Mouse (Mus musculus) layer of hippocampus, adult 8-10 months (tissue): Measurements from ENCODE around the gene Sbf2. TPM values are rescaled to one million over a fixed set of nuclear protein-coding genes. Genes with fewer than 3 reads are reported as not detected.
A peak's percentile ranks its signal among the peaks of the same experiment; 100 is the strongest.
"Not testable (repeated sequence)": the region's sequence is repeated elsewhere in the genome, so short reads cannot be mapped to it uniquely, and the experiment has no call there.

Experiments used
- DNase-seq, 2 experiments: peaks; one replicate each; pipeline ENCODE4 v3.0.0; 2022; ENCODE audit warnings: low spot score in 2 of 2
- total RNA-seq, 4 experiments: library from RNA; stranded (reverse); gene quantifications; 2 replicates each; pipeline ENCODE4 v1.2.4; 2022

The Sbf2 gene
- total RNA-seq, 4 experiments from 2014 or later, result 60.8 to 88.6 (median 72.1) TPM

DNA sequence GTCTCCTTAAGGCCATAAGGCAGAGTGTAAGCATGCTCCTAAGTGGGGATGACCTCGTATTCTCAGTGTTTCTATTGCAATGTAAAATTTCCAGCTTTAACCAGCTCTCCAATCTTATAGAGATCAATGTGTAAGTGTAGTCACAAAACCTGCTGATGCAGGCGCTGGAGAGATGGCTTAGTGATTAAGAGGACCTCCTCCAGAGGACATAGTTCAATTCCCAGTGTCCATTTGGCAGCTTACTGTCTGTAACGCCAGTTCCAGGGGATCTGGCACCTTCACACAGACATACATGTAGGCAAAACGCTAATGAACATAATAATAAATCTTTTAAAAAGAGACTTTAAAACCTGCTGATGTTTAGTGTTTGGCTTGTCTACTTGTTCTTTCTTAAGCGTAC is 200.4 kb downstream of the Sbf2 start:
- no peak for DNase-seq

DNA sequence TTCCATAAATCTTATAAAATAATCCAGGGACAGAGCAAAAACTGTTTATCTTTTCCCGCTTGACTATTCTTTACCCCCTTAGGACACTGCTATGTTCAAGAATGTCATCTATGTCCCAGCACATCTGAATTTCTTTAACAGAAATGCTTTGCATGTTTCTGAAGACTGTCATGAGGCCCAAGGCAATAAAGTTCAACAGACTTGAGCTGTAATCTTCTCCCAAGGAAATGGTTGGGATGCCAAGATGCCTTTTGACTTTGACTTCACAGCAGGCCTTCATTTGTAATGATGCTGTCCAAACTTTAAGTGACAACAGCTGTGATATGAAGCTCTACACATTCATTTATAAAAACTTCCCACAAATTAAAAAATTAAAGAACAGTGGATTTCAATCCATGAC is 212.6 kb downstream of the Sbf2 start:
- no peak for DNase-seq

DNA sequence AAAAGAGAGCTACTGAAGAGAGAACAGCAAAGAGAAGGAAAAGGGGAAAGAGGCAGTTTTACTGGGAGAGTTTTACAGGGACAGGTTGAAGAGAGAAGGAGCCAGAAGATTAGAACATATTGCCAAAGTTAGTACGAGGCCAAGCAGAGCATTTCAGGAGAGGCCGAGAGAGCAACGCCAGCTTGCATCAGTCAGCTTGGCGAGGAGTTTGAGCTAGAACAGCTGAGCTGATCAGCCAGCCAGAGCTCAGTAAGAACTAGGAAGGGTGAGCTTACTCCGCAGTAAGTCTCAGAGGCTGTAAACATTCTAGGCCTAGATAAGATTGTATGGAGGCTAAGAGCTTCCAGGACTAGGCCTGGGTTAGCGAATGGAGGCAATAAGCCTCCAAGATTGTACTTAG is 222.1 kb downstream of the Sbf2 start:
- no peak for DNase-seq

DNA sequence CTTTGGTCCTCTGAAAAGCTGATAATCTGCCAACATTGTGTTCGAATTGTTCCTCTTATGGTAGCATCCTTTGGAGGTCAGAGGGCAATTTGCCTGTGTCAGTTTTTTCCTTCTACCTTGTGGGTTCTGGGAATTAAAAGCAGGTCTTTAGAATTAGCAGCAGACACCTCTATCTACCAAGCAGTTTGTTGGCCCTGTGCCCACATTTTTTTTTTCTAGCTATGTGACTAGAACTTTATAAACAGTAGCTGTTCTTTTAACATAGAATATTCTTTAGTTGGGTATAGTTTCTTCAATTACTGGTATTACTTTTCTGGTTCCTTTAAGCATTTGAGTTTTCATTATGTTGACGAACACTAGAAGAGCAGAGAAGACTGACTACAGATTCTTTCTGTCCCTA is 223.1 kb downstream of the Sbf2 start:
- no peak for DNase-seq

DNA sequence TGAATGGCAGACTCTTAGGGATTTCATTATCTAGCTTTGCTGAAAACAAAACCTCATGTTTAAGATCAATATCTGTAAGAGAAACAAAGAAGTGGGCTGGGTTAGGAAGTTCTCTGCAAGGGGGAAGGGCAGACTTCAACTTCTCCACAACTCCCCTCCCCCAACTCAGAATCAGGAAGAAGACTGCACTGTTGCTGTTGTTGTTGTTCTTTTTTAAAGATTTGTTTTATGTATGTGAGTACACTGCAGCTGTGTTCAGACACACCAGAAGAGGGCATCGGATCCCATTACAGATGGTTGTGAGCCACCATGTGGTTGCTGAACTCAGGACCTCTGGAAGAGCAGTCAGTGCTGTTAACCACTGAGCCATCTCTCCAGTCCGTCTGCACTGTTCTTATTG is 225.8 kb downstream of the Sbf2 start:
- DNase-seq, result not testable (repeated sequence)

DNA sequence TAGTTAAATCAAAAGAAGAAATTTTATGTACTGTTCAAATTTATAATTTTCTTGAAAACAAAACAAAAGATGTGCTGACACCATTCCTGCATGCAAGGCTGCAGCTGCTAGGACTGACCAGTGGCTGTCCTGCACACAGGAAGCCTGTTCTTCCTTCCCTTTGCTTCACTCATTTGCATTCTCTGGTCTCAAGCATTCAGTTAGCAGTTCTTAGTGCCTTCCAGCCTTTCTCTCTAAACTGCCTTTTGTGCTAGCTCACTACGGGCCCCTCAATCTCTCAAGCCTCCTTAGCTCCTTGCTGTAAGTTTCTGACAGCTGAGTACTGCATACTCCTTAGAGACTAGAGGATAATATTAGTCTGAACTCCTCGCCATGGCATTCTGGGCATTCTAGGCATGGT is 227.2 kb downstream of the Sbf2 start:
- no peak for DNase-seq

DNA sequence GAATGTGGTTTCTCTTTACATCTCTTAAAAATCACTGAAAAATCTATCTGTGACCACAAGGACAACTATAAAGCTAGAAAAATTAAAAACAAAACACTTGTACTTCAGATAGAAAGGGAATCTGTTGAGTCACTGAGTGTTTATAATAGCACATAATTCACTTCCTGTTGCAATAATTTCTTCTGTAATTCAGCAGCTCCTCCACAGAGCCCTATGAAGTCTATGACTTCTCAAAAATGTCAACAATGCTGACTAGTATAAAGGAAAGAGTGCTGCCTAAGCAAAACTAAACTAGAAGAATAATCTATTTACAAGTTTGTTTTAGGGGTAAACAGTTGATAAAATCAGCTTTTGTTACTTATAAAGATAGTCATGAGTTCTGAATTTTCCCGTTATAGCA is 229.2 kb downstream of the Sbf2 start:
- no peak for DNase-seq

DNA sequence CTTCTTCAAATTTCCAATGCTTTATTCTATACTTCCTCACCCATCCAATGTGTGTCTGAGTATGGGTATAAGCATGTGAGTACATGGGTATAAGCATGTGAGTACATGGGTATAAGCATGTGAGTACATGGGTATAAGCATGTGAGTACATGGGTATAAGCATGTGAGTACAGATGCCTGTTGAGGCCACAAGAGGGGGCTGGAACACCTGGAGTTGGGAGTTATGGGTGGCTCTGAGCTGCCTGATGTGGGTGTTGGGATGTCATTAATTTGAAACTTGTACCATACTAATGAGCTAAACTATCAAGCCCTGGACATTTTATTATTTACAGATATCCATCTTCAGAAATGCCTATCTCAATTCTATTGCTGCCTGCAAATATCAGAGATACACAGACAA is 230.4 kb downstream of the Sbf2 start:
- no peak for DNase-seq

DNA sequence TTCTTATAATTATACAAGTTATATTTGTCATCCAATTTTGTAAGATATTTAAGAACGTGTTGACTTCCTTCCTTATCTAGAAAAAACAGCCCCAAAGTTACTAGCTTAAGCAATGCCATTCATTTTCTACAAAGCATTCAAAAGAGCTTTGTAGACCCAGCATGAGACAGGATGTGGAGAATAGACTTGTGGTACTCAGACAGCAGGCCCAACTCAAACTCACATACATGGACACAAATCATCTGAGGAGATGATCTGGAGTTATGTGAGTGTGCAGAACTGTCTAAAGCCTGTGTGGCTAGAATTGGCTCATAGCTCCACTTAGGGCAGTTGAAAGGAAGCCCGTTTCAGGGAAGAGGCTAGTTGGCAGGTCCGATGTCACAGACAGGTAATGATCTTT is 233.1 kb downstream of the Sbf2 start:
- DNase-seq, result no peak

DNA sequence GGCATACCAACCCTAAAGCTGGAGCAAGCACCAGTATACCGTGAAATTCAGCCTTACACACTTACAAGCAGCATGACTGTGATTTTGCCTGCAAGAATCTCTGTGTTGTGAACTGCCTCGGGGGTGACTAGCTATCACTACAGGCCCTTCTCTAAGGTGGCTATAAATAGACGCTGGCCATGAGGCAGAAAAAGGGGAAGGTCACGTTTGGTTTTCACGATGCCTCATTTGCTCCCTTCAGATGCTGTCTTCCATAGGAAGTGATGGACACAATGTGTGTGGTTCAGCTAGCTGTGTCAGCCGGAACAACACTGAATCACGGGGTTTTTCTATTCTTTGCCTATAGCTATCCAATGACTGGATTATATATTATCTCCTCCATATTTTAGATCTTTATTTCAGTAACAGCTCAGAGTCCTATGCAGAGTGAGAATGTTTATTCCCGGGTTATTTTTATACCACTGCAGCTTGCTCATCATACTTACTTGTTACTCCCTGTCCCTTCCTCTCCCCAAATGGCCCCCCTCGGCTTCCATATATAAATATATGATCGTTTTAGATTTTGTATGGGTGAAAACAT is 235.3 kb downstream of the Sbf2 start:
- no peak for DNase-seq

DNA sequence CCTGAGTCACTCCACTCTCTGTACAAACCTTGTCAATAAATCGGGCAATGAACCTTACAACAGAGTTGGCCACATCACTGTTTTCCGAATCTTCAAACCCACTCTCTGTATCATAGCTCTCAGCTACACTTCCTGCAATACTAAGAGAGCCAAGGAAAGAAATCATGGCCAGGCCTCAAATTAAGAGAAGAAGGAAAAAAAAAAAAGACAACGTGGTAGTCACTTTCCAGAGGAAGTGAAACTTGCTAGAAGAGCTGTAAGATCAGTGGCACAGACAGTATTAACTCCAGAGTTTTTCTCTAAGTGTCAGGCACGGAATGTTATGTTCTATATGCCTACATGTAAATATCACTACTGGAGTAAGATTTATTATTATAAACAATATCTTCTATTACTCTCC is 242.2 kb downstream of the Sbf2 start:
- no peak for DNase-seq

DNA sequence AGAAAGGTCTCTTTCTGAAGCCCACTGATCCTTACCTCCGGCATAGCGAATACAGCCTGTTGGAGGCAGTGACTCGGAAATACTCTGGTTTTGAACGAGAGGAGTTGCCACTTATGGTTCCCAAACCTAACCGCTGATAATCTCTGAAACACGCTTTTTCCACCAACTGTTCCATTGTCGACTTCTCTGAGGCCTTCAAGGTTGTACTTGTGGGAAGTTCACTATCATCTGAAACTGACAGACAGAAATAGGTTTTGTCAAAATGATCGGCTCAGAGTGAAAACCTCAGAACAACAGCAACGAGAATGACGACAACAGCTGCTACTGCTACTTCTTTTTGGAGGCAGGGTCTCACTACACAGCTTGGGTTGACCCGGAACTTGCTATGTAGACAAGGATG is 252.7 kb downstream of the Sbf2 start:
- DNase-seq, result no peak

DNA sequence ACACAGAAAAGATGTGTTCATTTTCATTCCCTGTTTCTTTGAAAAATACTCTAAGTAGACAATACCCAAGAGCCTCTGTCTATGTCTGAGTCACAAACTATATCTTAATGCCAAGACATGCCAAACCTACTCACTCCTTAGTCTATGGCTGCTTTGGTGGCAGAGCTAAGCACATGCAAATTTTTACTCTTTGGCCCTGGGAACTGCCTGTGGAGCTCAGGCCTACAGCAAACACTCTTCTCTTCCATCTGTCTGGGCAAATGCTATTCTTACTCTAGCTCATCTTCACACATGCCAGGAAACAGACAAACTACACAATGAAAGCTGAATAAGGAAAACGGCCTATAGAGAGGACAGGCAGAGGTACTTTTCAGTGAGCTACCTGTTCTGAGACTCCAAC is 253.2 kb downstream of the Sbf2 start:
- no peak for DNase-seq

DNA sequence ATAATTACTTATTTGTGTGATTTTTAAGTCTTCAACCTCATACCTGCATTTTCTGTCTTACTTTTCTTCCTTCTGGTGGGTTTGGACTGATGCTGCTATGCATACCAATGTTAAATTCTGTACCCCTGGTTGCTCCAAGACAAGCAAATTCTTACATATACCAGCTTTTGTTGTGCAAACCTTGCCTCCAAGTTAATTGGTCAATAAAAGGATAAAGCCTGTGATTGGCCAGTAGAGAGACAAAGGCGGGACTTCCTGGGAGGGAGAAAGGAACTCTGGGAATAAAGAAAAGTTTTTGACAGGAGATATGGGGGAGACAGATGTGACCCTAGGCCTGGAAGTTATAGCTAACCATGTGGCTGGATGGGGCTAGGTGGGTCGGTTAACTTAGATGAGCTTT is 255.3 kb downstream of the Sbf2 start:
- DNase-seq, result no peak

DNA sequence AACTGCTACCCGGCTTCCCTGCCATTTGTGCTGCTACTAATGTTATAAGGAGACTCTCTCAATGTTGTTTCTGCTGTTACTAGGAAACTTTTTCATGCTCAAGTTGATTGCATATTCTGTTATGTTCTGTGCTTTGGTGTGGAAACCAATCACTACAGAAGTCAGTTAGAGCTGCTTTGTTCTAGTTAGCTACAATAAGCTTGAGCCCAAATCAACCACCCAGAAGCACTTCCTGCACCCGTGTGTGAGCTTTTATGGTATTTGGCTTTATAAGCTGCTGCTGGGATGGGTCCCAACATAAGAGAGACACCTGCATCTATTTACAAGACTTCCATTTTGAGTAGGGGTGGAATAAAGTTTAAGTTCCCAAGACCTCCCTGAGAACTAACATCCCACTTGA is 260.8 kb downstream of the Sbf2 start:
- no peak for DNase-seq

DNA sequence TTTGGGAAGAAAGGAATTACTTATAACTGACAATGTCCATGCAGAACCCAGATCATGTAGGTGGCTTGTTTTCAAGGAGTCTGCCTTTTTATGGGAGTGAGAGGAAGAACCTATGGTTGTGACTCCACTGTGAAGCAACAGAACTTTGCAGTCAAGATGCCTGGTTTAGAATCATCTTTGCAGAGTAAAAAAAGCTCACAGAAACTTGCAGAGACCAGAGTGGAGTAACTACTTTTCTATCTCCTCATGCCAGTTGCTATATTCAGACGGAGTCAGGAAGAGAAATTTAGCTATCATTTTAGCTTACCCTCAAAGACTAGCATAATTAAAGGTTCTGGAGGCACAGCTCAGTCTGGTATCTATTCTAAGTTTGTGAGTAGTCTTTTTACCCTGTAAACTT is 267.5 kb downstream of the Sbf2 start:
- DNase-seq, result no peak

DNA sequence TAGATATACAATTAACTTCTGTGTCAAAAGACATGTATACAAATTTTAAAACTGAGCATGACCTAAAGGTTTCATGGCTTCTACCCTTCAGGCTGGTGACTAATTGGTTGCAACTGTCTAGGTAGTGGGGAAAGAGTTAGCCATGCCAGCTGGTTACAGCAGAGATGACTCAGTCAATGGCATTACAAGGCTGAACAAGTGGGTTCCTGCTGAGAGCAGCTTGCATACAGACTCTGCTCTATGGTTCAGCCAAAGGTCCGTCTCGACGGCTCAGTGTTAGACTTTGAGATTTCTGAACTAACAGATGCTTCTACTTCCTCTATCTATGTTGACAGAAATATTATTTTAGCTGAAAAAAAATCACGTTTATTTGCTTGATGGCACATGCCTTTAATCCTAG is 277.1 kb downstream of the Sbf2 start:
- peak in 1 of 2 experiments; percentile 14 for DNase-seq

DNA sequence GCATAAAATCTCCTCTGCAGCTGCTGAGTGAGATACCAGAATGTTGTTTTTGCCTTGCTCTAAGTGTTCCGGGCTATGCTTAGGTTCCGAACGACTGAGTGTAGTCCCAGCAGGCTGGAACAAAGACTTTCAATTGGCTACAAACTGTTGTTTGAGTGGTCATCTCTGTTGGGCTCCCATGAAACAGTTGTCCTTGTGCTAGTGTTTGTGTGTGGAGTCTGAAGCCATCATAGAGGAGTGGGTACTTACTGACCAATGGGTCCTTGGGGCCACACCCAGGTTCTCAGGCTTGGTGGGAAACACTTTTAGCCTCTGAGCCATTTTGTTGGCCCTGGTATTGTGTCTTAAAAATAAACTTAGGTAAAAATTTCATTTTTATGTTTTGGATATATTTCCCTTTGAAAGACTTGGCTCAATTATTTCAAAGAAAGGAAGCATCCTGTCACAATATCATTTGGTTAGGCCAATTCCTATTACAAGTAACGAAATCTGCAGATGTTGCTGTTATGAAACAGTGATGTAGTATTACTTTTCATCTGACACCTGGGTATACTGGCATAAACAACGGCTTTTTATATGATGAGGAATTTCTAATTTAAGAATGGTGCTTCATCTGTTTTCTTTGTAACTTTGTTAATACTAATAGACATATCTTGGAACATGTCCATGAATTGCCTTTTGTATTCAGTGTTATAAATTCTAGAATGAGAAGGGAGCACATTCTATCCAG is 289.2 kb downstream of the Sbf2 start:
- DNase-seq, result no peak

DNA sequence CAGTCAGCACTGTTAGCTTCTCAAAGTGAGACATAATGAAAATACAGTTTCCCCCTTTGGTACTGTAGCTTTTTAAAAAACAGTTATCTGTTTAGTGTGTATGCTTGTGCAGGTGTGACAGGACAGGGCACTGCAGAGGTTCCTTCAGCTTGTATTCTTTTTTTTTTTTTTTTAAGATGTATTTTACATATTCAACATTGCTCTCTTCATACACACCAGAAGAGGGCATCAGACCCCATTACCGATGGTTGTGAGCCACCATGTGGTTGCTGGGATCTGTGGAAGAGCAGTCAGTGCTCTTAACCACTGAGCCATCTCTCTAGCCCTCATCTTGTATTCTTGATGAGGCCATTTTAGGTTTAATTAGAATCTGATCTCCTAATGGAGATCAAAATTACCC is 289.9 kb downstream of the Sbf2 start:
- no peak for DNase-seq

DNA sequence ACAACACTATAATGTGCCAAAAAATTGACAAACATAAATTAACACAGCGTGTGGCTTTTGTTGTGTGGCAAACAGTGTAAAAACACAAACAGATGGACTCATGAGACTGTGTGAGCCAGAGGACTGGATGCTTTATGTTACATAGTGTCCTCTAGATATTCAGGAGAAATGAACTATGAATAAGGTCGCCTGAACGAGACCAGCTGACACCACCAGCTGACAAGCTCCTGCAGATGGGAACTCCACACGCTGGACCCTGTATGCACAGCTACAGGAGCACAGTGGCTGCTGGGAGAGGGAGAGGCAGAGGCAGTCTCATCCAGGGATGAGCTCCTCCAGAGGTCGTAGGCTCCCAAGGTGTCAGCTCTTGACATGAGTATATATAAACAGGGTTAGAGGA is 293.6 kb downstream of the Sbf2 start:
- no peak for DNase-seq

DNA sequence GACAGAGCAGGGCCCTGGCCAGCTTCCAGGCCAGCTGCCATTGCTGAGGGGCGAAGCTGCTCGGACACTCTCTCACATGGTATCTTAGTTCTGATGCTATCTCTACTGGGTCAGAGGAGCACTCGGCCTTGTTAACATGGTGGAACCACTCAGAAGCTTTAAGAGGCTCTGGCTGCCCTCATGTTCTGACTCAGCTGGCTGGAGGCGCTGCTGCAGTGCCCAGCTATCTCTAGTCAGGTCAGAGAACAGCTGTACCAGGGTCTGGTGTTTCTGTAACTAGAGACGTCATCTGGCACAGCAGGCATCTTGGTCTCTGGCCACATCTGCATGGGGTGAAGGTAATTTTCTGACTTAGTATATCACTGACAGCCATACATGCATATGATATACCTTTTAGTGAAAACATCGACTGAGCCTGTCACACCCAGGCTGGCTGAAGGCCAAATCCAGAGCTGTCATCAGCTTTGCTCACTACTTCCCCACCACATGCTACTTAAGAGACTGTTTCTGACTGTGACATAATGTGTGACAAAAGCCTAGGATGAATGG is 295.7 kb downstream of the Sbf2 start:
- DNase-seq, result no peak

DNA sequence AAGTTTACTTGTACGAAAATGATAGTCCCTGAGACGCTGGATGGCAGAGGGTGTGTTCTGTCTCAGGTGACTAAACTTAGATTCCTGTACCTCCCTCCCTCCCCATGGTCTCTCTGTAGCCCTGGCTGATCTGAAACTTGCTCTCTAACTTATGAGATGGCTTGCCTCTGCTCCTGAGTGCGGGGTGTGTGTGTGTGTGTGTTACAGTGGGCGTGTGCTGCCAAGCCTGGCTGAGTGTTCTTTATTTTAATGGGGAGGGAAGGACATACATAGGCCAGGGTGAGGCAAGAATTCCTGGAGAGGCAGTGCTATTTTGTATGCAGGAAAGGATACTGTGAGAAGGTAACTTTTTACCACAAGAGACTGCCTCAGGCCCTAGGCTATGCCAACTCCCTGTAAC is 297.3 kb downstream of the Sbf2 start:
- no peak for DNase-seq

DNA sequence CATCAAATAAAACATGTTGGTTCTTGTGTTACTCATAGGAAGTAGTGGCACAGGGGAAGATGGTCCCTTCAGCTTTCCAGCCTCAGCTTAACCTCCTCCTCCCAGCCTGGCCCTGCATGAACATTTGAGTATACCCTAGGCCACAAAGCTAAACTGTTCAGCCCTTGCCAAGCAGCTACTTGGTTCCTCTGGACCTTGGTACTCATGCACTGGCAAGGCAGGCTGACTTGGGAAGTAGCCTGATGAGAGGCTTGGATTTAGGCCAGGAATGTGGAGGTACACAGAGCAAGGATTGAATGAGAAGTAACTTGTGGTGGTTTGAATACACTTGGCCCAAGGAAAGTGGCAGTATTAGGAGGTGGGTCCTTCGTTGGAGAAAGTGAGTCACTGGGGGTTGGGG is 299.4 kb downstream of the Sbf2 start:
- DNase-seq, result no peak
